Mouse (Mus musculus): ENCODE measurements around the gene Cby3. TPM values are rescaled to one million over a fixed set of nuclear protein-coding genes. Genes with fewer than 3 reads are reported as not detected.
"Not testable (repeated sequence)": the region's sequence is repeated elsewhere in the genome, so short reads cannot be mapped to it uniquely, and the experiment has no call there.

Cby3 gene
- polyA plus RNA-seq (2015; fragmentation: Nextera tagmentation; extraction: Ambion mirVana), result 0.40 and 0.53 TPM in 2 replicates

- Histone ChIP-seq H3K9me3 (ENCODE audit: low read length) (no peaks in the 10 kb centered on the region), H3K27ac (ENCODE audit: low read length) (no peak within 1 kb of the TSS), H3K4me3 (ENCODE audit: low read depth, low read length) (no peak within 1 kb of the TSS), H3K36me3 (ENCODE audit: insufficient read depth, low read length) (no peaks in the 10 kb centered on the region), H3K27me3 (replicated peaks; ENCODE audit: insufficient read depth, low read length) (no peaks in the 10 kb centered on the region), H3K9ac (replicated peaks; ENCODE audit: low read depth) (no peak within 1 kb of the TSS), H3K4me2 (replicated peaks; ENCODE audit: low read depth, low read length) (no peak within 1 kb of the TSS), H3K4me1 (ENCODE audit: insufficient read depth, low read depth, low read length) (no peaks in the 10 kb centered on the region)
- no peak for DNase-seq (ENCODE audit: low spot score)
- TF ChIP-seq EP300 (IDR thresholded peaks at IDR 0.05) (no peak), CTCF (IDR thresholded peaks at IDR 0.05) (no peak)
- no peak for ATAC-seq
Observed at GRCm38 (mm10) chr11:50354162-50354561, at the start of gene Cby3. Gene Cby3 (plus strand): TSS chr11:50354462.

- peaks cover 3% of the 10 kb centered on the region for H3K36me3 ChIP-seq (ENCODE audit: insufficient read depth, low read length)
- no peak overlapping the region for H3K4me3 ChIP-seq (ENCODE audit: low read depth, low read length)
- H3K4me2 ChIP-seq (replicated peaks; ENCODE audit: low read depth, low read length), result no peak overlapping the region
- ATAC-seq (no peak), DNase-seq (ENCODE audit: low spot score) (no peak)
- no peaks in the 10 kb centered on the region for H3K4me1 ChIP-seq (ENCODE audit: insufficient read depth, low read depth, low read length)
- H3K9me3 ChIP-seq (ENCODE audit: low read length), result no peaks in the 10 kb centered on the region
- H3K27ac ChIP-seq (ENCODE audit: low read length), result no peak overlapping the region
- TF ChIP-seq CTCF (IDR thresholded peaks at IDR 0.05), result no peak
- TF ChIP-seq EP300 (IDR thresholded peaks at IDR 0.05), result no peak
- no peak overlapping the region for H3K9ac ChIP-seq (replicated peaks; ENCODE audit: low read depth)
- 77% methylated on average over 2 of the region's 2 CpGs for WGBS
- no peaks in the 10 kb centered on the region for H3K27me3 ChIP-seq (replicated peaks; ENCODE audit: insufficient read depth, low read length)
Observed at GRCm38 (mm10) chr11:50312803-50313202, 41.5 kb upstream of the Cby3 start.

- not testable (repeated sequence) for ATAC-seq; DNase-seq (ENCODE audit: low spot score); H3K4me1 ChIP-seq (ENCODE audit: insufficient read depth, low read depth, low read length); H3K36me3 ChIP-seq (ENCODE audit: insufficient read depth, low read length); H3K4me3 ChIP-seq (ENCODE audit: low read depth, low read length); H3K27me3 ChIP-seq (replicated peaks; ENCODE audit: insufficient read depth, low read length); H3K9ac ChIP-seq (replicated peaks; ENCODE audit: low read depth); H3K4me2 ChIP-seq (replicated peaks; ENCODE audit: low read depth, low read length); H3K27ac ChIP-seq (ENCODE audit: low read length); H3K9me3 ChIP-seq (ENCODE audit: low read length)
- peak; percentile 34 for TF ChIP-seq CTCF (IDR thresholded peaks at IDR 0.05)
- 69% methylated on average over 4 of the region's 4 CpGs for WGBS
Observed at GRCm38 (mm10) chr11:50319343-50319742, 34.9 kb upstream of the Cby3 start.

- no peak overlapping the region for H3K4me2 ChIP-seq (replicated peaks; ENCODE audit: low read depth, low read length)
Observed at GRCm38 (mm10) chr11:50321239-50321638, 33.0 kb upstream of the Cby3 start.

GRCm38 (mm10) chr11:50322345-50322744 is 31.9 kb upstream of the Cby3 start:
- no peak overlapping the region for H3K9ac ChIP-seq (replicated peaks; ENCODE audit: low read depth)
- no peaks in the 10 kb centered on the region for H3K36me3 ChIP-seq (ENCODE audit: insufficient read depth, low read length)
- no peak overlapping the region for H3K4me2 ChIP-seq (replicated peaks; ENCODE audit: low read depth, low read length)
- peaks cover 11% of the 10 kb centered on the region; the same call in 1 of the 2 replicates for H3K4me1 ChIP-seq (ENCODE audit: insufficient read depth, low read depth, low read length)
- no peak overlapping the region for H3K4me3 ChIP-seq (ENCODE audit: low read depth, low read length)
- ATAC-seq (no peak), DNase-seq (ENCODE audit: low spot score) (no peak)
- no peaks in the 10 kb centered on the region for H3K9me3 ChIP-seq (ENCODE audit: low read length)
- TF ChIP-seq EP300 (IDR thresholded peaks at IDR 0.05) (no peak), CTCF (IDR thresholded peaks at IDR 0.05) (no peak)
- H3K27ac ChIP-seq (ENCODE audit: low read length), result no peak overlapping the region
- no peaks in the 10 kb centered on the region for H3K27me3 ChIP-seq (replicated peaks; ENCODE audit: insufficient read depth, low read length)

More at GRCm38 (mm10) chr11:50321239-50321638, 33.0 kb upstream of the Cby3 start:
- ATAC-seq, result no peak
- no peak overlapping the region for H3K9ac ChIP-seq (replicated peaks; ENCODE audit: low read depth)
- no peaks in the 10 kb centered on the region for H3K9me3 ChIP-seq (ENCODE audit: low read length)
- no peak overlapping the region for H3K27ac ChIP-seq (ENCODE audit: low read length)
- no peaks in the 10 kb centered on the region for H3K27me3 ChIP-seq (replicated peaks; ENCODE audit: insufficient read depth, low read length)
- H3K4me1 ChIP-seq (ENCODE audit: insufficient read depth, low read depth, low read length), result peaks cover 11% of the 10 kb centered on the region; the same call in 1 of the 2 replicates
- DNase-seq (ENCODE audit: low spot score), result no peak
- 85% methylated on average over 6 of the region's 6 CpGs for WGBS
- H3K4me3 ChIP-seq (ENCODE audit: low read depth, low read length), result no peak overlapping the region
- no peak for TF ChIP-seq CTCF (IDR thresholded peaks at IDR 0.05)
- no peak for TF ChIP-seq EP300 (IDR thresholded peaks at IDR 0.05)
- no peaks in the 10 kb centered on the region for H3K36me3 ChIP-seq (ENCODE audit: insufficient read depth, low read length)

GRCm38 (mm10) chr11:50323843-50324242 is 30.4 kb upstream of the Cby3 start:
- H3K9me3 ChIP-seq (ENCODE audit: low read length), result no peaks in the 10 kb centered on the region
- H3K9ac ChIP-seq (replicated peaks; ENCODE audit: low read depth), result peak overlapping the region; percentile 89; the same call in 1 of the 2 replicates
- H3K4me3 ChIP-seq (ENCODE audit: low read depth, low read length), result 0 out of 2 replicates have a peak overlapping the region, but pooled peaks have one; percentile 90
- DNase-seq (ENCODE audit: low spot score), result no peak
- no peaks in the 10 kb centered on the region for H3K27me3 ChIP-seq (replicated peaks; ENCODE audit: insufficient read depth, low read length)
- H3K36me3 ChIP-seq (ENCODE audit: insufficient read depth, low read length), result no peaks in the 10 kb centered on the region
- peaks cover 11% of the 10 kb centered on the region; the same call in 1 of the 2 replicates for H3K4me1 ChIP-seq (ENCODE audit: insufficient read depth, low read depth, low read length)
- TF ChIP-seq EP300 (IDR thresholded peaks at IDR 0.05), result no peak
- no peak for TF ChIP-seq CTCF (IDR thresholded peaks at IDR 0.05)
- WGBS, result 17% methylated on average over 1 of the region's 1 CpGs
- no peak overlapping the region for H3K27ac ChIP-seq (ENCODE audit: low read length)
- ATAC-seq, result no peak
- peak overlapping the region; percentile 73 for H3K4me2 ChIP-seq (replicated peaks; ENCODE audit: low read depth, low read length)
